Mouse (Mus musculus): ENCODE results near the gene Gm13283. TPM values are rescaled to one million over a fixed set of nuclear protein-coding genes. Genes with fewer than 3 reads are reported as not detected.

The Gm13283 gene
- not detected for polyA plus RNA-seq (2014; fragmentation: Illumina TruSeq; extraction: RNeasy Lipid Tissue Mini Kit (QIAGEN cat#74804); ENCODE audit: low read depth, low replicate concordance)

GRCm38 (mm10) chr4:88759610-88760268, at the start of gene Gm13283:
Gene Gm13283 (plus strand): TSS chr4:88760119.

GRCm38 (mm10) chr4:88721791-88722721, 37.9 kb upstream of the Gm13283 start, which contains the start of the genes Gm26566 and Klhl9:
Gene Gm26566 (plus strand): TSS chr4:88721805.
Gene Klhl9 (minus strand): TSS chr4:88722465.

GRCm38 (mm10) chr4:88754818-88755340, 5.0 kb upstream of the Gm13283 start, which contains the start of gene Gm13271:
Gene Gm13271 (plus strand): TSS chr4:88754868.

GRCm38 (mm10) chr4:88773534-88773933, 13.6 kb downstream of the Gm13283 start, which contains the start of gene Gm13290:
Gene Gm13290 (plus strand): TSS chr4:88773834.

GRCm38 (mm10) chr4:88776622-88777021, 16.7 kb downstream of the Gm13283 start, which contains the start of gene Gm13289:
Gene Gm13289 (plus strand): TSS chr4:88776922.

GRCm38 (mm10) chr4:88779550-88779949, 19.6 kb downstream of the Gm13283 start, which contains the start of gene Gm13272:
Gene Gm13272 (plus strand): TSS chr4:88779850.

GRCm38 (mm10) chr4:88781831-88782230, 21.9 kb downstream of the Gm13283 start, which contains the start of gene Ifnz:
Gene Ifnz (plus strand): TSS chr4:88782131.

GRCm38 (mm10) chr4:88785409-88785808, 25.5 kb downstream of the Gm13283 start, which contains the start of gene Gm13276:
Gene Gm13276 (plus strand): TSS chr4:88785709.

GRCm38 (mm10) chr4:88788402-88788801, 28.5 kb downstream of the Gm13283 start, which contains the start of gene Gm13277:
Gene Gm13277 (plus strand): TSS chr4:88788632.

GRCm38 (mm10) chr4:88791250-88791649, 31.3 kb downstream of the Gm13283 start, which contains the start of gene Gm13278:
Gene Gm13278 (plus strand): TSS chr4:88791550.

GRCm38 (mm10) chr4:88793936-88794675, 34.2 kb downstream of the Gm13283 start, which contains the start of gene Gm13275:
Gene Gm13275 (plus strand): TSS chr4:88794487.

GRCm38 (mm10) chr4:88797097-88797496, 37.2 kb downstream of the Gm13283 start, which contains the start of gene Gm13279:
Gene Gm13279 (plus strand): TSS chr4:88797397.

GRCm38 (mm10) chr4:88799365-88799764, 39.4 kb downstream of the Gm13283 start, which contains the start of gene Gm13285:
Gene Gm13285 (plus strand): TSS chr4:88799665.

GRCm38 (mm10) chr4:88802954-88803353, 43.0 kb downstream of the Gm13283 start, which contains the start of gene Gm13287:
Gene Gm13287 (plus strand): TSS chr4:88803254.

GRCm38 (mm10) chr4:88805231-88805630, 45.3 kb downstream of the Gm13283 start, which contains the start of gene Gm13288:
Gene Gm13288 (plus strand): TSS chr4:88805531.

Other genes starting within 250 kb of the Gm13283 start
- not detected for gene Ifnb1, start 237.3 kb upstream of the Gm13283 start, polyA plus RNA-seq (2014; fragmentation: Illumina TruSeq; extraction: RNeasy Lipid Tissue Mini Kit (QIAGEN cat#74804); ENCODE audit: low read depth, low replicate concordance)
- not detected for gene Ifna15, start 201.9 kb upstream of the Gm13283 start, polyA plus RNA-seq (2014; fragmentation: Illumina TruSeq; extraction: RNeasy Lipid Tissue Mini Kit (QIAGEN cat#74804); ENCODE audit: low read depth, low replicate concordance)
- gene Ifna14, start 188.3 kb upstream of the Gm13283 start, polyA plus RNA-seq (2014; fragmentation: Illumina TruSeq; extraction: RNeasy Lipid Tissue Mini Kit (QIAGEN cat#74804); ENCODE audit: low read depth, low replicate concordance): not detected
- not detected for gene Ifna9, start 167.7 kb upstream of the Gm13283 start, polyA plus RNA-seq (2014; fragmentation: Illumina TruSeq; extraction: RNeasy Lipid Tissue Mini Kit (QIAGEN cat#74804); ENCODE audit: low read depth, low replicate concordance)
- gene Ifna12, start 156.7 kb upstream of the Gm13283 start, polyA plus RNA-seq (2014; fragmentation: Illumina TruSeq; extraction: RNeasy Lipid Tissue Mini Kit (QIAGEN cat#74804); ENCODE audit: low read depth, low replicate concordance): not detected
- gene C87499, start 125.7 kb upstream of the Gm13283 start, polyA plus RNA-seq (2014; fragmentation: Illumina TruSeq; extraction: RNeasy Lipid Tissue Mini Kit (QIAGEN cat#74804); ENCODE audit: low read depth, low replicate concordance): not detected
- not detected for gene Ifna13, start 115.7 kb upstream of the Gm13283 start, polyA plus RNA-seq (2014; fragmentation: Illumina TruSeq; extraction: RNeasy Lipid Tissue Mini Kit (QIAGEN cat#74804); ENCODE audit: low read depth, low replicate concordance)
- not detected for gene Ifna16, start 83.2 kb upstream of the Gm13283 start, polyA plus RNA-seq (2014; fragmentation: Illumina TruSeq; extraction: RNeasy Lipid Tissue Mini Kit (QIAGEN cat#74804); ENCODE audit: low read depth, low replicate concordance)
- gene Ifna2, start 76.2 kb upstream of the Gm13283 start, polyA plus RNA-seq (2014; fragmentation: Illumina TruSeq; extraction: RNeasy Lipid Tissue Mini Kit (QIAGEN cat#74804); ENCODE audit: low read depth, low replicate concordance): not detected
- not detected for gene Ifnab, start 68.8 kb upstream of the Gm13283 start, polyA plus RNA-seq (2014; fragmentation: Illumina TruSeq; extraction: RNeasy Lipid Tissue Mini Kit (QIAGEN cat#74804); ENCODE audit: low read depth, low replicate concordance)
- gene Gm26566, start 38.3 kb upstream of the Gm13283 start, polyA plus RNA-seq (2014; fragmentation: Illumina TruSeq; extraction: RNeasy Lipid Tissue Mini Kit (QIAGEN cat#74804); ENCODE audit: low read depth, low replicate concordance): not detected
- 150 TPM for gene Klhl9, start 37.7 kb upstream of the Gm13283 start, polyA plus RNA-seq (2014; fragmentation: Illumina TruSeq; extraction: RNeasy Lipid Tissue Mini Kit (QIAGEN cat#74804); ENCODE audit: low read depth, low replicate concordance)
- gene Gm13271, start 5.3 kb upstream of the Gm13283 start, polyA plus RNA-seq (2014; fragmentation: Illumina TruSeq; extraction: RNeasy Lipid Tissue Mini Kit (QIAGEN cat#74804); ENCODE audit: low read depth, low replicate concordance): not detected
- gene Gm13290, start 13.7 kb downstream of the Gm13283 start, polyA plus RNA-seq (2014; fragmentation: Illumina TruSeq; extraction: RNeasy Lipid Tissue Mini Kit (QIAGEN cat#74804); ENCODE audit: low read depth, low replicate concordance): not detected
- gene Gm13289, start 16.8 kb downstream of the Gm13283 start, polyA plus RNA-seq (2014; fragmentation: Illumina TruSeq; extraction: RNeasy Lipid Tissue Mini Kit (QIAGEN cat#74804); ENCODE audit: low read depth, low replicate concordance): not detected
- gene Gm13272, start 19.7 kb downstream of the Gm13283 start, polyA plus RNA-seq (2014; fragmentation: Illumina TruSeq; extraction: RNeasy Lipid Tissue Mini Kit (QIAGEN cat#74804); ENCODE audit: low read depth, low replicate concordance): not detected
- gene Ifnz, start 22.0 kb downstream of the Gm13283 start, polyA plus RNA-seq (2014; fragmentation: Illumina TruSeq; extraction: RNeasy Lipid Tissue Mini Kit (QIAGEN cat#74804); ENCODE audit: low read depth, low replicate concordance): not detected
- not detected for gene Gm13276, start 25.6 kb downstream of the Gm13283 start, polyA plus RNA-seq (2014; fragmentation: Illumina TruSeq; extraction: RNeasy Lipid Tissue Mini Kit (QIAGEN cat#74804); ENCODE audit: low read depth, low replicate concordance)
- gene Gm13277, start 28.5 kb downstream of the Gm13283 start, polyA plus RNA-seq (2014; fragmentation: Illumina TruSeq; extraction: RNeasy Lipid Tissue Mini Kit (QIAGEN cat#74804); ENCODE audit: low read depth, low replicate concordance): not detected
- gene Gm13278, start 31.4 kb downstream of the Gm13283 start, polyA plus RNA-seq (2014; fragmentation: Illumina TruSeq; extraction: RNeasy Lipid Tissue Mini Kit (QIAGEN cat#74804); ENCODE audit: low read depth, low replicate concordance): not detected
- not detected for gene Gm13275, start 34.4 kb downstream of the Gm13283 start, polyA plus RNA-seq (2014; fragmentation: Illumina TruSeq; extraction: RNeasy Lipid Tissue Mini Kit (QIAGEN cat#74804); ENCODE audit: low read depth, low replicate concordance)
- gene Gm13279, start 37.3 kb downstream of the Gm13283 start, polyA plus RNA-seq (2014; fragmentation: Illumina TruSeq; extraction: RNeasy Lipid Tissue Mini Kit (QIAGEN cat#74804); ENCODE audit: low read depth, low replicate concordance): not detected
- gene Gm13285, start 39.5 kb downstream of the Gm13283 start, polyA plus RNA-seq (2014; fragmentation: Illumina TruSeq; extraction: RNeasy Lipid Tissue Mini Kit (QIAGEN cat#74804); ENCODE audit: low read depth, low replicate concordance): not detected
- not detected for gene Gm13287, start 43.1 kb downstream of the Gm13283 start, polyA plus RNA-seq (2014; fragmentation: Illumina TruSeq; extraction: RNeasy Lipid Tissue Mini Kit (QIAGEN cat#74804); ENCODE audit: low read depth, low replicate concordance)
- gene Gm13288, start 45.4 kb downstream of the Gm13283 start, polyA plus RNA-seq (2014; fragmentation: Illumina TruSeq; extraction: RNeasy Lipid Tissue Mini Kit (QIAGEN cat#74804); ENCODE audit: low read depth, low replicate concordance): not detected
- not detected for gene Ifna7, start 56.1 kb downstream of the Gm13283 start, polyA plus RNA-seq (2014; fragmentation: Illumina TruSeq; extraction: RNeasy Lipid Tissue Mini Kit (QIAGEN cat#74804); ENCODE audit: low read depth, low replicate concordance)
- gene Ifna11, start 59.8 kb downstream of the Gm13283 start, polyA plus RNA-seq (2014; fragmentation: Illumina TruSeq; extraction: RNeasy Lipid Tissue Mini Kit (QIAGEN cat#74804); ENCODE audit: low read depth, low replicate concordance): not detected
- not detected for gene Ifna6, start 67.3 kb downstream of the Gm13283 start, polyA plus RNA-seq (2014; fragmentation: Illumina TruSeq; extraction: RNeasy Lipid Tissue Mini Kit (QIAGEN cat#74804); ENCODE audit: low read depth, low replicate concordance)
- gene Ifna5, start 75.4 kb downstream of the Gm13283 start, polyA plus RNA-seq (2014; fragmentation: Illumina TruSeq; extraction: RNeasy Lipid Tissue Mini Kit (QIAGEN cat#74804); ENCODE audit: low read depth, low replicate concordance): not detected
- not detected for gene Ifna4, start 81.7 kb downstream of the Gm13283 start, polyA plus RNA-seq (2014; fragmentation: Illumina TruSeq; extraction: RNeasy Lipid Tissue Mini Kit (QIAGEN cat#74804); ENCODE audit: low read depth, low replicate concordance)
- not detected for gene Ifna1, start 90.0 kb downstream of the Gm13283 start, polyA plus RNA-seq (2014; fragmentation: Illumina TruSeq; extraction: RNeasy Lipid Tissue Mini Kit (QIAGEN cat#74804); ENCODE audit: low read depth, low replicate concordance)
- not detected for gene Ifne, start 120.1 kb downstream of the Gm13283 start, polyA plus RNA-seq (2014; fragmentation: Illumina TruSeq; extraction: RNeasy Lipid Tissue Mini Kit (QIAGEN cat#74804); ENCODE audit: low read depth, low replicate concordance)